Comparison of ENCODE assay signal across 31 mouse cellular contexts in genomic region chr1:120753406-120753805, GRCm38 (mm10).
"Had no signal": no experiment of that assay in that cellular context is flagged by ENCODE, and none has a peak within 500 bp of the region (broad histone marks: within the 10 kb centered on the region; RNA-seq: fewer than 3 reads in every experiment).

No protein-coding gene starts in this region.

- H3K27ac ChIP-seq: left cerebral cortex, adult 2 months; limb, embryonic 12.5 days; limb, embryonic 13.5 days; liver, embryonic 12.5 days; liver, embryonic 13.5 days; liver, embryonic 14.5 days; liver, embryonic 15.5 days; lung, embryonic 15.5 days; macrophage; midbrain, embryonic 10.5 days; midbrain, embryonic 12.5 days; midbrain, embryonic 13.5 days; midbrain, embryonic 15.5 days; neural tube, embryonic 12.5 days had no signal

- H3K4me2 ChIP-seq: limb, embryonic 12.5 days; limb, embryonic 13.5 days; liver, embryonic 11.5 days; liver, embryonic 12.5 days; liver, embryonic 13.5 days; liver, embryonic 15.5 days; lung, embryonic 14.5 days; lung, embryonic 15.5 days; midbrain, embryonic 11.5 days; midbrain, embryonic 12.5 days; midbrain, embryonic 13.5 days; midbrain, embryonic 15.5 days; neural tube, embryonic 12.5 days had no signal

- H3K27me3 ChIP-seq: liver, embryonic 12.5 days; liver, embryonic 13.5 days; liver, embryonic 15.5 days; lung, embryonic 15.5 days; megakaryocyte, embryonic 14.5 days; midbrain, embryonic 12.5 days; midbrain, embryonic 13.5 days; midbrain, embryonic 15.5 days; neural tube, embryonic 12.5 days had no signal

- H3K9ac ChIP-seq: limb, embryonic 12.5 days; limb, embryonic 13.5 days; liver, embryonic 12.5 days; liver, embryonic 13.5 days; liver, embryonic 14.5 days; liver, embryonic 15.5 days; liver, postnatal 0 days; lung, embryonic 14.5 days; lung, embryonic 15.5 days; midbrain, embryonic 12.5 days; midbrain, embryonic 13.5 days; midbrain, embryonic 15.5 days; neural tube, embryonic 12.5 days had no signal

- H3K9me3 ChIP-seq: limb, embryonic 12.5 days; limb, embryonic 13.5 days; liver, embryonic 12.5 days; liver, embryonic 13.5 days; liver, embryonic 15.5 days; lung, embryonic 15.5 days; midbrain, embryonic 10.5 days; midbrain, embryonic 12.5 days; midbrain, embryonic 13.5 days; midbrain, embryonic 15.5 days; neural tube, embryonic 12.5 days had no signal

- H3K4me1 ChIP-seq: liver, embryonic 12.5 days; liver, embryonic 13.5 days; liver, embryonic 15.5 days; megakaryocyte, embryonic 14.5 days; midbrain, embryonic 12.5 days; neural tube, embryonic 12.5 days had no signal

- ATAC-seq: liver, embryonic 12.5 days; liver, postnatal 0 days; lung, postnatal 0 days; midbrain, embryonic 13.5 days; midbrain, embryonic 15.5 days; midbrain, embryonic 16.5 days had no signal

- DNase-seq: left cerebral cortex, postnatal 4 days; liver; liver, embryonic 13.5 days; liver, postnatal 0 days; lung, adult 18-20 months; lung, adult 2 months; lung, embryonic 14.5 days; lung, postnatal 10 days; lung, postnatal 14 days; lung, postnatal 36 days; lung, postnatal 4 days; midbrain, embryonic 14.5 days had no signal

- H3K36me3 ChIP-seq: limb, embryonic 12.5 days; limb, embryonic 13.5 days; liver, embryonic 12.5 days; liver, embryonic 13.5 days; liver, embryonic 15.5 days; lung, embryonic 15.5 days; midbrain, embryonic 10.5 days; midbrain, embryonic 12.5 days; midbrain, embryonic 13.5 days; midbrain, embryonic 15.5 days; neural tube, embryonic 12.5 days had no signal

- H3K4me3 ChIP-seq: left cerebral cortex, adult 2 months; limb, embryonic 12.5 days; limb, embryonic 13.5 days; liver, embryonic 12.5 days; liver, embryonic 13.5 days; liver, embryonic 15.5 days; lung, embryonic 15.5 days; megakaryocyte, embryonic 14.5 days; midbrain, embryonic 10.5 days; midbrain, embryonic 12.5 days; midbrain, embryonic 13.5 days; midbrain, embryonic 15.5 days; myocyte; neural tube, embryonic 12.5 days had no signal
